Mouse (Mus musculus): ENCODE measurements around the gene Mrpl45.
"Not testable (repeated sequence)": the region's sequence is repeated elsewhere in the genome, so short reads cannot be mapped to it uniquely, and the experiment has no call there.

Mrpl45 gene

GRCm38 (mm10) chr11:97296542-97296941, 19.0 kb upstream of the Mrpl45 start:
- DNase-seq (ENCODE audit: low spot score in 2 of 2), result no peak

- no peak for DNase-seq (ENCODE audit: low spot score in 2 of 2)
These were observed 15.6 kb upstream of the Mrpl45 start for GRCm38 (mm10) chr11:97299939-97300338.

- DNase-seq (ENCODE audit: low spot score in 2 of 2), result no peak
These were observed 14.1 kb upstream of the Mrpl45 start for GRCm38 (mm10) chr11:97301406-97301805.

DNA sequence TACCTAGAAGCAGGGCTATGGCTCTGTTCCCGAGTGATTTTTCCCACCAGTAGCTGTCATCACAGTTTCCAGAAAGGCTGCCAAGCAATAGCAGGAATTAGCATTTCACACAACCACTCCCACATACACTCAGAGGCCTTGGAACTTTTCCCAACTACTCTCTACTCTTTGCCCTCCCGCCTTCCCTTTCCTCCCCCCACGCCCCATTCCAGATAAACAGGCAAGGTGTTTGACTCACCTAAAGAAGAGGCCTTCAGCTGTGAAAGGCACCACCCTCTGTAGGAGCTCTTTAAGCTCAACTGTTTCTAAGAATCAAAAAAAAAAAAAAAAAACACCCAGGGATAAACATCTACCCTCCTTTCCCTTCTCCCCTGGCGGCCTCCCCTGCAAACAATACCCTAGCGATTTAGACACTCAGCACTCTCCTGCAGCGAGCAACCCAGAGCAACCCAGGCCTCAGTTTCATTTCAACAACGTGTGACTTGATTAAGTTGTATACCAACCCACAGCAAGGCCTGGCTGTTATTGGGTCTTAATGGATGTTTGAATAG, 13.2 kb upstream of the Mrpl45 start:
- DNase-seq (ENCODE audit: low spot score in 2 of 2), result peak in 1 of 2 experiments; percentile 51

- no peak for DNase-seq (ENCODE audit: low spot score in 2 of 2)
These were observed 10.9 kb upstream of the Mrpl45 start for GRCm38 (mm10) chr11:97304631-97305030.

DNA sequence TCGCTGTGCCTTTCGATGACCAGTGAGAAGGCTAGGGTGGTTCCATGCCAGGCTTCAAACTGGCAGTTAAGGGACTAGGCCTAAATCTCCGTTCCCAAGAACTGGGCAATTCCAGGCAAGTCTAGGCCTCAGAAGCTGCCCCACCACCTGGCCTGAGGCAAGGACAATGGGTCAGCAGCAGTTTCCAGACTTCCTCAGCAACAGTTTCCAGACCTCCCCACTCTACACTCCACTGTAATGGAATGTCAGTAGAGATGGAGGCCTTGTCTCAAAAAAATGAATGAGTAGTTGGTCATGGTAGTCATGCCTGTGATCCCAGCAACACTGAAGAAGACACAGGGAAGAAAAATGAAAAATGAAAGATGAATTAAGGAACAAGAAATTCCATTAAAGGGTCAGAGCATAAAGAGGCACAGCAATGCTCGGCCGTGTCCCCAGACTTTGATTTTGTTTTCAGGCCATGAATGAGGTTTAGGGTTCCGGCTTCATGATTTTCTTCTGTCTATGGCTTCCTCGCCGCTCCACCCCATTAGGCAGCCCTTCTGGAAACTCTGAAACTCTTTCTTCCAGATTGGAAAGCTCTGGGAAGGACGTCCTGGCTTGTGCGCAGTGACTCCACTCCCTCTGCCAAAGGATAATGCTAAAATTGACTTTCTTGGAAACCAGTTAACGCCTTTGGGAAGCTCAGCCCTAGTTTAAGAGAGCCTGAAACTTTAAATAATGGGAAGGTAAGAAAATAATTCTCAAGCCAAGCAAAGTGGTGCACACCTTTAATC, 8.0 kb upstream of the Mrpl45 start:
- DNase-seq (ENCODE audit: low spot score in 2 of 2), result no peak

GRCm38 (mm10) chr11:97308806-97309450, 6.6 kb upstream of the Mrpl45 start:
- DNase-seq (ENCODE audit: low spot score in 2 of 2), result no peak

DNA sequence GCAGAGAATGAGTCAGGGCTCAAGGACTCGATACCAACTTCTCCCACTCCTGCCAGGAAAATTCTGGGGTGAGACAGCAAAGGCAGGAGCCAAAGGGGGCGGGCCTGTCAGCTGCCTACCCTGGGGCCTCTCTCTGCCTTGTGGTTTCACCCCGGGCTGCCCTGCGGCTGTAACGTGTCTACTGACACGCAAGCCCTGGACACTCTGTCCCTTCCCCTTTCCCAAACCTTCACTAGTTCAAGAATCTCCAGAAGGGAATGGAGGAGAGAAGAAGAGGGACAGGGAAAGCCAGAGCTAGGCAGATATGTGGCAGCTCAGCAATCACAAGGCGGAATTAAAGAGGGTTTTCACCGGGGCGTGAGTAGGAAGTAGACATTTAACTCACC, 6.1 kb upstream of the Mrpl45 start:
- peak; percentile 73 to 84 for DNase-seq (ENCODE audit: low spot score in 2 of 2)

- DNase-seq (ENCODE audit: low spot score in 2 of 2), result peak; percentile 52 to 81
These were observed 5.5 kb upstream of the Mrpl45 start for GRCm38 (mm10) chr11:97309911-97310571.

- DNase-seq (ENCODE audit: low spot score in 2 of 2), result peak in 1 of 2 experiments; percentile 27
These were observed 4.5 kb upstream of the Mrpl45 start for GRCm38 (mm10) chr11:97310895-97311631.

- DNase-seq (ENCODE audit: low spot score in 2 of 2), result not testable (repeated sequence)
These were observed 2.6 kb upstream of the Mrpl45 start for GRCm38 (mm10) chr11:97312871-97313270.

GRCm38 (mm10) chr11:97314110-97314509, 1.4 kb upstream of the Mrpl45 start:
- no peak for DNase-seq (ENCODE audit: low spot score in 2 of 2)

DNA sequence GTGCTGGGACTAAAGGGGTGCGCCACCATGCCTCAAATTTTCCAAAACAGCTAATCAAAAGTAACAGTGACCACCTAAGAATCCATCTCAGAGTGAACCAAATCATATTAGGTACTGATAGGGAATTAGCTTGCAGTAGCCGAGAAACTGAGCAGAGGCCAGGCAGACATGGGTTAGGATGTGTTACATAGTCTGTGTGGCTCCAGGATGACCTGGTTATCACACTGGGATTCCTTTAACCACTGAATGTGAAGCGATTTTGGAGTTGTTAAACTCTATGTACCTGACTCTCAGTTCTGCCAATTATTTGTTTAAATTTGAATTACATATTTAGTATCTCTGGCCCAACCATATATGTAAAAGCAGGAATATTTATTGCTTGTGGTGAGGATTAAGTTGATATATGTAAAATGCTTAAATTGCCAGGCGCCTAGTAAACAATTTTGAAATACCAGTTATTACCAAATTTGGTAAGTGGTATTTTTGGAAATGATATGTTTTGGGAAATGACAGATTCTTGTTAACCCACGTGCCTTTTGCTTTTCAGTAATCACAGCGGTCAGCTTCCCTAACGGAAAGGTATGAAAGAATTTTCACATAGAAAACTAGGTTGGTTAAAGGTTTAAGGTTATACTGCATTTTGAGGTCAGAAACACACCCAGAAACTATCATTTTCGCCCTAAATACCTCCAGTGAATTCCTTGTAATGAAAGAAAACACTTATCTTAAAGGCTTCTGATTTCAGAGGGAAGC, 589 bp upstream of the Mrpl45 start:
- no peak for DNase-seq (ENCODE audit: low spot score in 2 of 2)

- DNase-seq (ENCODE audit: low spot score in 2 of 2), result no peak
These were observed 5.7 kb downstream of the Mrpl45 start for GRCm38 (mm10) chr11:97321197-97321596.

- DNase-seq (ENCODE audit: low spot score in 2 of 2), result not testable (repeated sequence)
These were observed 6.5 kb downstream of the Mrpl45 start for GRCm38 (mm10) chr11:97321894-97322600.

- DNase-seq (ENCODE audit: low spot score in 2 of 2), result no peak
These were observed 9.7 kb downstream of the Mrpl45 start for GRCm38 (mm10) chr11:97325224-97325623.

DNA sequence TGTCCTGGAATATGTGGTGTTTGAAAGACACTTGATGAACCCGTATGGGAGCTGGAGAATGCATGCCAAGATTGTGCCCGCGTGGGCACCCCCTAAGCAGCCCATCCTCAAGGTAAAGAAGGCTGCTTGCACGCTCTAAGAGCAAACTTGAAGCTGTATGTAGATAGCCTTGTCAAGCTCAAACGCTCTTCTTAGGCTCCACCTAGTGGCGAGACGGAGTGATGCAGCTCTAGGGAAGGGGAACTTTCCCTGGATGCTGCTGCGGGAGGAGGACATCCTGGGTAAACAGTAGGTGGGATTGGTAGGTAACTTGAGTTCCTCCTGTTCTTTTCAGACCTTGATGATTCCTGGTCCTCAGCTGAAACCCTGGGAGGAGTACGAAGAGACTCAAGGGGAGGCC, 12.6 kb downstream of the Mrpl45 start:
- DNase-seq (ENCODE audit: low spot score in 2 of 2), result peak in 1 of 2 experiments; percentile 63

DNA sequence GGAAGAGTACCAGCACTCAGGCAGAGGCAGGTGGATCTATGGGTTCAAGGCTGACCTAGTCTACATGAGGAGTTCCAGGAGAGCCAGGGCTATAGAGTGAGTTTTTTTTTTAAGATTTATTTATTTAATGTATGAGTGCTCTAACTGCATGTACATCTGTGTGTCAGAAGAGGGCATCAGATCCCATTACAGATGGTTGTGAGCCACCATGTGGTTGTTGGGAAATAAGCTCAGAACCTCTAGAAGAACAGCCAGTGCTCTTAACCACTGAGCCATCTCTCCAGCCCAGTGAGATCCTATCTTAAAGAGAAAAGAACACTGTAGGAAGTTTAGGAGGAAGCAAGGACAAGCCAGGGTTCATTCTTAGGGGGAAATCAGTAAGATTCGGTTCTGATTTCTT, 14.8 kb downstream of the Mrpl45 start:
- DNase-seq (ENCODE audit: low spot score in 2 of 2), result no peak

DNA sequence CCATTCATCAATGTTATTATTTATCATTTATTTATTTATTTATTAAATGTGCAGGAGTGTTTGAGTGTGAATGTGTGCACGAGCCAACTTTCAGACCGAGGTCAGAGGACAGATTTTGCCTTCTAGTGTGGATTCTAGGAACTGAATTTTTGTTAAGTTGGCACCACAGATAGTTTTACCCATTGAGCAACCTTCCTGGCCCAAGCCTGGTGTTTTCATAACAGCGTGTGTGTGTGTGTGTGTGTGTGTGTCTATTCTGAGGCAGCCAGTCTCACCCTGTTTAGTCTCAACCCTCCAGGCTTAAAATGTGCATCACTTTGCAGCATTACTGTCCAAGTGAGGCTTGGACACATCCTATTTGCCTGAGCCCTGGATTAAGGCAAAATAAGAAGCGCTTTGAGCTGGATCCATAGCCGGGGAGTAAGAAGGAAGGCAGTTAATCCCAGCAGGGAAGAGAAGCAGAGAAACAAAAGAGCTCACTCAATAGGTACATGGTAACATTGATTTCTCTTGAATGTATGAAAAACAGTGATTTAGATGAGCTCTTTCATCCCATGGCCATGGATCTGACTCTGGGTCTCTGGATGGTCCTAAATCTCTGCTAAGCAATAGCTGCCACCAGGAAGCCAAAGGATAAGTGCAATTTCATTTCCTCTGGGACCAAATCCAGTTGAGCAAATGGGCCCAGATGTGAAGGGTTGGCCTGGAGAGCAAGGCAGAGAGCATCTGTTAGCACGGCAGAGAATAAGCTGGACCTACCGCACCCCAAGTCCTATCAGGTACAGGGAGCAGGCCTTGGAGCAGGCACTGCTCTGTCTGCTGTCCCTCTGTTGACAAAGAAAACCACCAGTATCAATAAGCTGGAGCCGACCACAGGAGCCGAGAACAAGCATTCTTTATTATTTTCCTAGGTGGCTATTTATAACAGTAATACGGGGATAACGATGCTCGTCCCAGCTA, 16.0 kb downstream of the Mrpl45 start:
- peak in 1 of 2 experiments; percentile 30 for DNase-seq (ENCODE audit: low spot score in 2 of 2)
